Mouse (Mus musculus) kidney, adult 8-10 months (tissue): ENCODE measurements around the gene Lrig1.

Experiments
- DNase-seq, 2 experiments: peaks; one replicate each; pipeline ENCODE4 v3.0.0; 2022

The Lrig1 gene

DNA sequence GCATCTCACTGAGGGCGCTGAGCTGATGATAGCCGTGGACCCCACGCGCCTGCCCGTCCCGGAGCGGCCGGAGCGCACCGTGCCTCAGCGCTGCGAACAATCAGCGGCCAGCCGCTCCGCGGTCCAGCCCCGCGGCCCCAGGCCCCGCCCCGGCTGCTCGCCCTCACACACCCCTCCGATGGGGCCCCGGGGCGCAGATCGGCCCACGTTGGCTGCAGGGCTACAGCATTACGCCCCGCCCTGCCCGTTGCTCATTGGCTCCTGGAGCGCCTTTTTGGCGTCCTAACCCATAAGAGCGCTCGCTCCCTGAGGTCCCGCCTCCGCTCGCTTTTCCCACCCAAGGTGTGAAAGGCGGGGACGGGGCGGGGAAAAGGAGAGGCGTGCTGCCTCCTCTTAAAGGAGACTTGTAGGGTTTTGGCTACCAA is at the start of gene Lrig1:
Gene Lrig1 (minus strand): TSS at position 92 of the 425 bp plus-strand sequence.
- peak; percentile 99 for DNase-seq

DNA sequence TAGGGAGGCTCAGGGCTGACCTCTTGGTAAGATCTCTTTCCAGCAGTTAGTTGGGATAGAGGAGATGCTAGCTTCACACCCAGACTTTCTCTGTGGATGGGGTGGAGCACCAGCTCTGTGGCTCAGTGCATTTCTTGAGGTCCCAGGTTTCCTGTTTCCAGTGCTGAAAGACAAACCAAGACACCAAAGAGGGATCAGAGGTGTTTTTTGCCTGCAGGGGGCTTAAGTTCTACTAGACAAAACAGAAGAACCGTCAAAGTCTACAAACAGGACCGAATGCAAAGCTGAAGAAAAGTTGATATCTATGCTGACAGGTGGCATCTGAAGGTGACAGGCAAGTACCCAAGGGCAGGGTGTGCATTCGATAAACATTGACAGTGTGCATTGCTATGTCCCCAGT is 49.7 kb upstream of the Lrig1 start:
- DNase-seq, result no peak

DNA sequence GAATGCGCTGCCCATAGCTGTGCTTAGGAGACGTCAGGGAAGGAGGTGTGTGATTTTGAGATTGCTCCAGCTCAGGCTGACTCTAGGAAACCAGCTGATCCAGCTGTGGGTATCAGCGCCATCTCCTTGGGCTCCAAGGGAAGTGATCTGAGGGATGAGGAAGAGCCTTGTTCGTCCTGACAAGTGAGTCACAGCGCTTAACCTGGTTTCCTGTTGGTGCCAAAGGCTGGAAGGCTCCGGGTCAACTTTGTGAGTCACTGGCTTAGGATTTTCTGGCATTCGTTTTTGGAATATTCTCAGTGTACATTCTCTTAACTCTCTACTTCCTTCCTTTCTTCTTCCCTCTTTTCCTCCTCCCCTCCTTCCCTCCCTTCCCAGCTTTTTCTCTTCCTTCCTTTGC is 48.4 kb upstream of the Lrig1 start:
- no peak for DNase-seq

DNA sequence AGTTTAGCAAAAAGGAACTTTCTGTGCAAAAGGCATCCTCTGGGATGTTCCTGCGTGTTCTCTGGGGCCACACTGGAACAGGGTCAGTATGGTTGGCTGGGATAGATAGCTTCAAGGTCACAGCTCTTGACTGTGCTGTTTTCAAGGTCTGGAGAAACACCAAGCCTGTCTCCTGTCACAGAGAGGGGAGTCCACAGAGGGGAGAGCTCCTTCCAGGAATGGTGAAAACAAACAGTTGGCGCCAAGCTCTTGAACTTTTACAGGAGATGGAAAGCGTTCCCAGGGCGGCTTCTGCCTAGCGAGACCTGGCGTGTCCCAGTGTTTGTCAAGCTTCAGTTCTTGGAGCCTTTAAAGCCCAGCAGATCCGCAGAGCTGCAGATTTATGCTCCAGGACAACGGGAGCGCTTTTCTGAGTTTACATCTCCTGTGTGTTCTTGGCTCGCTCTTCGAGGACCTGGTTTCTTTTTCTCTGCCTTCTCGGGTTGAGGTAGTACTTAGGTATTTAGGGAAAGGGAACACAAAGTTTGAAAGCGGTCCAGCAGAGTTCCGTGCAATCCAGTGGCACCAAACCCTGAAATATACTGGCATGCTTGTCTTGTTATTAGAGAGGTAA is 40.3 kb upstream of the Lrig1 start:
- DNase-seq, result no peak

DNA sequence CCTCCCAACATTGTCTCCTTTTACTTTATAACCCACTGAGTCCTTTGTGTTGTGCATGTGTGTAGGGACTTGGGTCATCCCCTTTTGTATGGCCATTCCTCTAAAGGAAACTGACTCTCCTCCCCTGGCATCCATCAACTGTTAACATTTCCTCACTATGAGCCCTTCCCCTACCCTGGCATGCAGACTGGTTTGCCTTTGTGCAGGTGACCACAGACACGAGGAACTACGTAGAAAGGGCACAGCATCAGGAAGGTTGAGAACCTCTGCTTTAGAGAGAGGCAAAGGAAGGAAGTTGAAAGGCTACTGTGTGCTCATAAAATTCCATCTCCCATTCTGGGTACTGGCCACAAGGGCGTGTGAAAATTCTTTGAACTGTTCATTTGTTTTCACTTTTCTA is 38.7 kb upstream of the Lrig1 start:
- DNase-seq, result no peak

DNA sequence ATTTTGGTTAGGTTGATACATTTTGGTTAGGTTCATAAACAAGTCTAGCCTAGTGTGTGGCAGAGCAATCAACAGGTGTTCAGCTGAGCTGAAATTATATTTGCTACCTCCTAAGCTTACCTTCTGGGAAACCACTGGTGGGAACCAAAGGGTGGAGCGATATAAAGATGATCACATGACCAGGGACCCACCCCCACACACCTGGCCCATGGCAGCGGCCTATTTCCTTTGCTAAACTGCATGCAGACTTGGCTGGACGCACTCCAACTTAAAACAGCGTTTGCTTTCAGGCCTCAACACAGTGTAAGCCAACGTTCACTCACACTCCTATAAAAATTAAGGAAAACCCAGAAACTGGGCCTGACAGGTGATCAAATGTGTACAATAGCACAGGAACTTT is 33.9 kb upstream of the Lrig1 start:
- DNase-seq, result no peak

DNA sequence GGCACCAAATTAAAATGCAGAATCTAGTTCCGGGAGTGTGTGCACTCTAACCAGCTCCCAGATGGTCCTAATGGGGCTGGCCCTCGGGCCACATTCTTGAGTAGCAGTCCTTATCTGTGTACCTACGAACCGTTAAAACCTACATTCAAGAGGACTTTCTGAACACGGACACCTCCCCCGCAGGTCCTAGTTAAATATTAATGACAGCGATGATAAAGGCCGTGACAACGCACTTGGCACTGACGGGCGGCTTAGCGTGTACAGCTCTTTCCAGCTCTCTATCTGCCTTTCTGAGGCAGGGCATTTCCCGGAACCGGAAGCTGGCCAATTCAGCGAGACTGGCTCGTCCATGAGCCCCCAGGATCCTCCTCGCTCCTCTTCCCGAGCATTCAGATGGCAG is 29.9 kb upstream of the Lrig1 start:
- peak; percentile 66 for DNase-seq

DNA sequence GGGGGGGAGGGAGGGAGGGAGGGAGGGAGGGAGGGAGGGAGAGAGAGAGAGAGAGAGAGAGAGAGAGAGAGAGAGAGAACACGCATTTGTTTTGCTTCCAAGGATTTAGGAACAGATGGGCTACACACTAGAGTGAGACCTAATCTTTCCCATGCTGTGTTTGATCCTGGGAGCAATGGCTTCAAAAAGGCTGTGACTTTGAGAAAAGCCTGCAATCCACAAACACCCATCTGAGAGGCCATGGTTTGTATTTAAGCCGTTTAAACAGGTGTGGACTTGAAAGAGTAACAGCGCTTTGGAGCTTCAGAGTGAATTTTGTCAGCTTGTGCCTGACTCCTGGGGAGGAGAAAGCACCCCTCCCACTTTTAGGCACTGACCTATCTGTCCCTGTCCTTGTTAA is 29.2 kb upstream of the Lrig1 start:
- no peak for DNase-seq

DNA sequence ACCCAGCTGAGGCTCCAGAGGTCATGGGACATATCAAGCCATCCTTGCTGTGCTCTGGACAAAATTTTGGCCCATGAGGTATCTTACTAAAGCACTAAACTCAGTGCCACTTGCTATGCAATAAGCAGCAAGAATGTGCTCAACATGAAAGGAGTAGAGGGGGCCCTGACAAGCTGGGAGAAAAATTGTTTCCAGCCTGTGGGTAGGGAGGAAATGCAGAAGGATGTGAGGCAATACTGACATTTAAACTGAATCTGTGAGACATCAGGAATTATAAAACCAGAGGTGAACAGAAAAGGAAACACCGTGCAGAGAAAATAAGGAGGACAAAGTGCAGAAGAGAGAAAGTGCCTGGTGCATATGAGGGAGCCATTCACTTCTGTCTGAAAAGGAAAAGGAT is 24.7 kb upstream of the Lrig1 start:
- DNase-seq, result no peak

DNA sequence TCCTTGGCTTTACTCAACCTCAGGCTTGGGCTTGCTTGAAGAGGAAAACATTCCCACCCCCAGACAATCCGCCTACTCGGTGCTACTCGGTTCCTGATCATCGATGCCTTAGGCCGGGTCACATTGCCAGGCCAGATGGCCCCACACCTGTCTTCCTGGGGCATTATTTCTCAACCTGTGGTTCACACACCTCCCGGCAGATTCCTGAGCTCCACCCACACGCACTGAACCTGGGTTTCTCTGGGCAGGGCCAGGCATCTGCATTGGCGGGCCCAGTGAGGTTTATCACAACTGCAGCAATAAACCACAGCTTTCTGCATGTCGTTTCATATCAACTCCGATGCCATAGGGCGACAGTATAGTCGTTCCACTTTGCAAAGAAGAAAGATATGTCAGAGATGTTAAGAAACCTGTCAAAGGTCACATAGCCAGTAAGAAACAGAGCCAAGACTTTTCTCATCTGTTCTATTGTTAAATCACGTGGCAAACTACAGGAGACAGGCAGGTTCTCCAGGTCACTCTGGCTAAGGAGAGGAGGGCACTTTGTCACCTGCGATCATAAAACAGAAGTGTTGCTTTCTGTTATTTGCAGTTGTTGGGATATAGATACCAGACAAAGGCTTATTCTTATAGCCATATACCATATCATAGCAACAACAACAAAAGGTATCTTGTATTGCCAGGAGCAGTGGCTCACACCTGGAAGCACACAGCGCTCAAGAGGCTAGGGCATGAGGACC is 18.8 kb upstream of the Lrig1 start:
- DNase-seq, result no peak

DNA sequence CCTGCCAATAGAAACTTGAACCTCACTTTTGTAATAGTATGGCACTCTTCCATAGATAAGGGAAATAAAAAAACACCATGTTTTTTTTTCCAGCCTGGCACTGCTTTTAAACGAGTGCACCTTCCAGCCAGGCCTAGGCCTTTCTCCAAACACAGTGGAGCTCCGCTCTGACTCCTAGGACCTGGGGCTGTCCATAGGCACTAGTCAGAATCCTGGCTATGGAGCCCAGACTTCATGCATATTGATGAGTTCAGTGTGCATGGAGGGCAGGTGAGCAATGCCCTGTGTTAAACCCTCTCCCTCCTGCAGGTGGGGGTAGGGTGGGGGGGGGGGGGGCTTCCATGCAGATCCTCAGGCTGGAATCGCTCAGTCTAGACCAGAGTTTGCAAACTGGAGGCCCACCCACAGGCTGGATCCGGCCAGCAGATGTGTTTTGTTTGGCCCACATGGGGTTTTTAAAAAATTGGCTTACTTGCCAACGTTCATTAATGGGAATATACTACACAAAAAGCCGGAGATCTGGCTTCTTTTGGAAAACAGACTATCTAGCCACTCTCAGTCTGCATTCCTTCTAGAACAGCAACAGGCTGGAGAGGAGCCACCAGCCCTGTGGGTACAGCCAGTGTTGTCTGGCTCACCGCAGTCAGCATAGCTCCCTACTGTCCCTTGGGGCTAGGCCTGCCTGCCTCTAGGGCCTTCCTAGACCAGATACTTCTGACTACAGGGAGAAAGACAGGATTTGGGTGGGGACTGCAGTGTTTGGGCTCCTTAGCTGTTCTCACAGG is 17.9 kb upstream of the Lrig1 start:
- no peak for DNase-seq

DNA sequence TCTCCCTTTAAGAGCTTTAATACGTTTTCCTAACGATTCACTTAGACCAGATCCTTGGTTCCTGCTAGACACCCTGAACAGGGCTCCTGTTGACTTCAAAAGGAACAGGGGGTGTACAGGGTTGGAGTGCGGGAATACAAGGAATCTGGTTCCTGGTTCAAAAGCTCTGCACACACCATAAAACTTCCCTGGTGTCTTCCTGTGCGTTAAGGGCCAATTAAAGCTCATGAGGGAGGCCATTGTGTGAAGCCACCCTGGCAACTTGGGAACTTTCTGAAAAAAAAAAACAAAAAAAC is 15.6 kb upstream of the Lrig1 start:
- no peak for DNase-seq

DNA sequence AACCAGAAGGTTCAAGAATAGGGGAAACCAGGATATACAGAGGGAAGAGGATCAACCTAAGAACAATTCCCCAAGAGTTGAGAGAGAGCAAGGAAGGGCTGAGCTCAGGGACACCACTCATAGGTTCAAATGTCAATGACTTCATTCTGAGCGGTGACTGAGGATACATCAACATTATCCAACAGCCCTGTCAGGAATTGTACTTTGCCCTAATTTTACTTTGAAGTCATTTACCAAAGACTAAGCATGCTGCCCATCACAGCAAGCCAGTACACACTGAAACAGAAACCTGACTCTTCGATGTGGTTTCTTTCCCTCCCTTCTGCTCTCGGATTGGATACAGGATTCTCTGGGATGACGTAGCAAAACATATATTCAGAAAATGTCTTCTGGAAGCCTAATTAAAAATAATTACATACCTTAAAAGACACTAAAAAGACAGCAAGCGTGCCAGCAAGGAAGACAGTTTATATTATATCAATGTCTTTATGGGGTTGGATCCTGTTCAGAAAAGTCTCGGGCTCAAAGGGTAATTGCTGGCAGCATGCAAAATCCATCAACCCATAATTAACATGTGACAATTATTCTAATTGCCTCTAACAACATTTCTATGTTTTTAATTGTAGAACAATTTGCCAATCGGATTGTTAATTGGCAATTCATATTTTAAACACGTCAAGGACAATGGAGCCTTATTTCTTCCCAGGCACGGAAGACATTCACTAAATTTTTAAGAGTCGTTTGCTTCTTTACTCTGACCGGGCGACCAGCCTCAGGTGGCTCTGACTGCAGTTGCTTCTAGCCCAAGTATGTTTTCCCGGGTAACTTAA is 15.1 kb upstream of the Lrig1 start:
- DNase-seq, result no peak

DNA sequence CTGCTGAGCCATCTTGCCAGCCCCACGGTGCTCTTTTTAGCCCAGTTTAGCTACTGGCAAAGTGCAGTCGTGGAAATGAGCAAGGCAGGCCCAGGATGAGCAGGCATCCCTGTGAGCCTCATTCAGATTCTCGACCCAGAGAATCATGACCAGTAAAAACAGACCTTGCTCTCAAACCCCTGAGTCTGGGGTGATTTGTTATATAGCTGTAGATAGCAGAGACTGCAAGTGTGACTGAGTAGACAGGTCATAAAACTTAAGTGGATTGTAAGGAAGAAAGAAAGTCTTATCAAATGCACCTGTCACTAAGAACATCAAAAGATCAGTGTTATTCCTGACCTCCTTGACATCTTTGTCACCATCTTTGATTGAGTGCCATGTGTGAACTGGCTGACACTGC is 9.9 kb upstream of the Lrig1 start:
- DNase-seq, result no peak

DNA sequence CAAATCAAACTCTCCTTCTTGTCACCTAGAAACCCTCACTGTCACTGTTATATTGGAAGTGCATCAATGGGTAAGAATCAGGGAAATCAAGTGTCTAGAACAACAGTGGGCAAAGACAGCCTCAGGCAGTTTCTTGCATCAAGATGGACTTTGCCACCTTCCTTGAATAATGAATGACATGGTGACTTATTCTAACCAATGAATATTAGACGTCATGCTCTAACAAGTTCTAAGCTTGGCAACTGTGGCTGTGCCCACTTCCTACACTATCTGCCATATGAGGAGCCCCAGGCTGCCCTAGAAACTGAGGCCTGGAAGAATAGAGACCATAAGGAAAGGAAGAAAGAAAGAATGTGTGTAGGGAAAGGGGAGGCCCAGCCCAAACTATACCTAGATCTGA is 9.2 kb upstream of the Lrig1 start:
- peak in 1 of 2 experiments; percentile 53 for DNase-seq

DNA sequence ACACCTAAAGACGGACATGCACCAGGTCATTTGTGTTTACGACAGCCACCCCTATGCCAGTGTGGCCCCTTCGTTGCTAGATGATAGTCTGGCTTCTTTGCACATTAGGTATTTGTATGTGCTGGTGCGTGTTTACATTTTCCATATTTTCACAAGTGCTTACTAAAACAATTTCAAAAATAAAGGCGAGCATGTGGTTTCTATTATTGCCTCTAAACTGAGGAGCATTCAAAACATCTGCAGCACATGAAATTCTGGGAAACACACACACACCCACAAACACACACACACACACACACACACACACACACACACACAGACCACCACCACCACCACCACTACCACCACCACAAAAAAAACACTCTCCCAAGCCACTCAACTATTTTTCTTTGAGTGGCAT is 7.3 kb upstream of the Lrig1 start:
- no peak for DNase-seq

DNA sequence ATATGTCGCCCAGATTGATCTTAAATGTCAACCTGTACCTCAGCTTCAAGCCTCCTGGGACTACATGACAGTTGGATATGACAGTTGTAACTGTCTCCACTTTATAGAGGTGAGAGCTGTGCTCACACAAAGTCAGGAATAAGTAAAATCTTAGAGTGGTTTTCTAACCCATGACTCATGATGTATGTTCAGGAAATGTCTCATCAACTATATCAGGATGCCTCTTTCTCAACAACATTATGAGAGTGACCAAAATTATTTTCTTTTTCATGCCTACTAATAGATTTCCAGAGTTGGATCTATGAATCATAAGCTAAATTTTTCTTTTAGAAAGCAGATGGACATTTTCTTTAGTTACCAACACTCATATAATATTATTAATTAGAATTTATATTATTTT is 6.0 kb upstream of the Lrig1 start:
- no peak for DNase-seq

DNA sequence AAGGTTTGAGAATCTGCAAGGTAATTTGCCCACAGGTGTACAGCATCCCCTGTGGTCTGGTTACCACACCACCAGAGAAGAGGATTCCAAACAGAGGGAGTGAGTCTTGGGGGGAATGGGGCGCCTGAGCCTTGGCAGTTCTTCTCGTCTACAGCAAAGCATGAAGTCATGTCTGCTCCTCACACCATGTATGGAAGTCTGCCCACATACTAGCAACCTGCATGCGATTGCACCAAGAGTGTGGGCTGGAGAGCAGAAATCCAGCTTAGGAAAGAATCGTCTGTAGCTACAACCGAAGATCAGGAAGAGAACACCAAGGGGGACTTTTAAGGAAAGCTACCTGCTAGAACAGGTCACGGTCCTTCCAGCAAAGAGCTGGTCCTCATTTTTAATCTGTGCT is 3.0 kb upstream of the Lrig1 start:
- DNase-seq, result no peak

DNA sequence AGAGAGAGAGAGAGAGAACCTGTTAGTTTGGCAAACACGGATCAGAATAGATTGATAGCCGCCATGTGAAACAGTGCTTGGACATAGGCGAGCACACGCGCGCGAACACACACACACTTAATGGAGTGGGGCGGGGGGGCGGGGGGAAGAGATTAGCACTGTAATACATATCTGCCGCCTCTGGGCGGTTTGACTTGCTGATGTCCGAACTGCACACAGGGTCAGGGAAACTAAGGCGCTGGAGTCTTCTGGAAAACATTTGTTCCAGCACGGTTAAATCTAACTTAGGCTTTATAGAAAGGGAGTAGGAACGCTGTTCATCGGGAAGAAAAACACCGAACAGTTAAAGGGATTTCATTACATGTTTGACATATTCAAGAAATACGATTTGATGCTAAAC is 1.1 kb upstream of the Lrig1 start:
- DNase-seq, result no peak

DNA sequence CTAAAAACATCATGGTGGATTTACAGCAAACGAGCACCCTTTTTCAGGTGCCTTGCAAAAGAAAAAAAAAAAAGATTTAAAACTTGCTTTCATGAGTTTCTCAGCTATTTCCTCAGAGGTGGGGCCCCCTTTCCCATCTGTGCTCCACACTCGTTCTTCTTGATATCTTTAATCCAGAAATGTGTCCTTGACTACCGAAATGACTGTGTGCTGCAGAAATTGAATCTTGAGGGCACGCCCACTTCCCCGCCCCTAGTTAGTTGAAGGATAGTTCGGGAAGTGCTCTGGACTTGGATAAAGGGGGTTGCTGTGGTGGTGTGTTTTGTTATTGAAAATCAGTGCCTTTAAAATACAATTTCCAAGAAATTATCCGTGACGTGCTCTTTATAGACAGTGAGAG is 654 bp upstream of the Lrig1 start:
- peak; percentile 87 to 92 for DNase-seq

DNA sequence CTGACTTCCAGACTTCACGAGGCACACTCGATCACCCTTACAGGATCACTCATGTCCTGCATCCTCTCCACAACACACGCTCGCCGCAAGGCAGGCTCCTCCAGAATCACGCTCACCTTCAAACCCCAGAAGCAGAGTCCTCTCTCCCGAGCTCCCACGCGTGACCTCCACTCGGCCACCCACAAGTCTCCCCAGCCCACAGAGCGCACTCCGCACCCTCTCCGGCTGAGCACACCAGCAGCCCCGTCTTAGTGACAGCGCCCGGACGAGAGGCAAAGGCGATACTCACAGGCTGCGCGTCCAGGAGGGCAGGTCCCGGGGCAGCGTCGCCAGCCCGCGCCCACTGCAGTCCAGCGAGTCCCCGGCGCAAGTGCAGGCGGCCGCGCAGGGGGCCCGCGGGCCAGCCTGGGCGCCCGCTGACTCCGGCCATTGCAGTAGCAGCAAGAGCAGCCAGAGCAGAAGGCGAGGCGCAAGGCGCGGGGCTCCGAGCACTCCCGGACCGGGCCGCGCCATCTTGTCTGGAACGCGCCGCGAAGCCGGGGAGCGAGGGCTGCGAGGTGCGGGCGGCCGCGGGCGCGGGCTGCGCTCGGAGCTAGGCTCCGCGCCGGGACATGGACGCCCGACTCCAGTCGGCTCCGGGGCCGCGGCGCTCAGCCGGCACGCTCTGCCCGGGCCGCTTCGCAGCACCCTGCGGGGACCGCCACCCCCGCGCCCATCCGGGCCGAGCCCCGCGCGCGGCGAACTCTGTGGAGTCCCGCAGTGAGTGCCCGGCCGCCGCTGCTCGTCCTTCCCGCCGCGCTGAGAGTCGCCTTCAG is 578 bp downstream of the Lrig1 start:
- DNase-seq, result peak in 1 of 2 experiments; percentile 31

DNA sequence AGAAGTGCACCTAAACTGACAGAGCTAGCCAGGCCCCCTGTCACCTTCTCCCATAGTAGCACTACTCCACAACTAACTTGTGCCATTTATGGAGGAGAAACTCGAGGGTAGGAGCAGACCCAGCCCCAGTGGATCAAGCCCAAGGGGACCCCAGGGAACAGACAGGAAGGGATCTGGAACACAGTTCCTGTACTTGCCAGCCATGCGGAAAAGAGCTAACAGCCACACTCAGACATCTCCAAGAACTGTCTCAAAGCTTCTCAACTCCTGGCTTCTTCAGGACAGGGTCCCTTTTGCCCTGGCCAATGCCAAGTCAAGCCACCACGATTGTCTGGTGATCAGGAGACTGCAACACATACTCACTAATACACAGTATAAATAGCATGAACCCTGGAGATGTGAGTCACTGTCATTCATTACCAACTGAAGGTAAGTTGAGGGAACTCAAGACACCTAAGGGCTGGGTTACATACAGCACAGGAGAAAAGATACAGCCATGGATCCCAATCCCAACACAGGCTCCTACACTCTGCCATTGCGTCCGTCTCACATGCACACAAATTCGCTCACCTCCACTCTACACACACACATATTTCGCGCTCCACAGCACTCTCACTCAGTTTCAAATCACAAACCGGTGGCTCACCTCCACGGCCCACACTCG is 1.3 kb downstream of the Lrig1 start:
- no peak for DNase-seq
